Mouse (Mus musculus) intestine, postnatal 0 days (tissue): Measurements from ENCODE around the gene Ext2. TPM values are rescaled to one million over a fixed set of nuclear protein-coding genes. Genes with fewer than 3 reads are reported as not detected.
A peak's percentile ranks its signal among the peaks of the same experiment; 100 is the strongest.

Experiments used
- ATAC-seq: fragments of 200-750 bp; cut with Nextera tagmentation; 2 replicates; pipeline ENCODE4 v1.8.0; 2017; ENCODE audit warnings: mild to moderate bottlenecking, moderate TSS enrichment, moderate library complexity
- H3K27ac ChIP-seq: fragments of 300-500 bp; sonication (generic); 2 replicates; pipeline ENCODE4 v1.5.1; 2014; ENCODE audit warnings: mild to moderate bottlenecking, low read depth, low read length, moderate library complexity
- H3K27me3 ChIP-seq: fragments of 300-500 bp; sonication (generic); replicated peaks from 2 replicates; pipeline ENCODE4 v1.6.1; 2014; ENCODE audit warnings: low read length, mixed read lengths; ENCODE audit not compliant: control insufficient read depth, insufficient read depth
- H3K36me3 ChIP-seq: fragments of 300-500 bp; sonication (generic); 2 replicates; pipeline ENCODE4 v1.6.1; 2014; ENCODE audit warnings: mild to moderate bottlenecking, moderate library complexity; ENCODE audit not compliant: control insufficient read depth, insufficient read depth
- H3K4me1 ChIP-seq: fragments of 300-500 bp; sonication (generic); replicated peaks from 2 replicates; pipeline ENCODE4 v1.6.1; 2014; ENCODE audit warnings: antibody characterized with exemption, low read length, mixed read lengths; ENCODE audit not compliant: control insufficient read depth, insufficient read depth
- H3K4me2 ChIP-seq: fragments of 300-500 bp; sonication (generic); replicated peaks from 2 replicates; pipeline ENCODE4 v1.6.1; 2014; ENCODE audit warnings: low read depth, mild to moderate bottlenecking, moderate library complexity
- H3K4me3 ChIP-seq: fragments of 300-500 bp; sonication (generic); 2 replicates; pipeline ENCODE4 v1.5.1; 2014; ENCODE audit warnings: low read depth, low read length
- H3K9ac ChIP-seq: fragments of 300-500 bp; sonication (generic); 2 replicates; pipeline ENCODE4 v1.6.1; 2014; ENCODE audit warnings: mild to moderate bottlenecking, low read depth, low read length
- H3K9me3 ChIP-seq: fragments of 300-500 bp; sonication (generic); 2 replicates; pipeline ENCODE4 v1.6.1; 2016; ENCODE audit warnings: mixed run types; ENCODE audit not compliant: control insufficient read depth
- CTCF ChIP-seq: sonication (generic); IDR thresholded peaks from 2 replicates; pipeline ENCODE4 v1.5.1; 2016; ENCODE audit warnings: low read depth, mild to moderate bottlenecking, control low read depth, antibody characterized with exemption, moderate library complexity
- WGBS: fragments of 180-500 bp; shearing (Covaris S2); extraction: QIAGEN DNeasy Blood & Tissue Kit; methylation state at CpG from one replicate; pipeline ENCODE4 v1.1.7; 2014; 5-methylcytosine and 5-hydroxymethylcytosine counted together
- polyA plus RNA-seq: library from polyadenylated mRNA; unstranded; fragments of >200 nt; fragmentation: Nextera tagmentation; extraction: Ambion mirVana; gene quantifications from 2 replicates; pipeline ENCODE4 v1.2.1, GENCODE M21; 2015

Ext2 gene
- polyA plus RNA-seq = 40.8 and 43.1 TPM in 2 replicates

GRCm38 (mm10) chr2:93822045-93822749 is at the start of gene Ext2:
TSS of gene Ext2 (minus strand) at chr2:93822568.
- H3K4me1 ChIP-seq = 0 out of 2 replicates have a peak, but pooled peaks cover 5% of the 10 kb centered on the region
- WGBS = under 1% methylated on average over 65 of the region's 66 CpGs
- H3K27ac ChIP-seq = peak within 1 kb of the TSS; percentile 35; the same call in 1 of the 2 replicates
- H3K9me3 ChIP-seq = no peaks in the 10 kb centered on the region
- H3K36me3 ChIP-seq = peaks cover 3% of the 10 kb centered on the region; the same call in 1 of the 2 replicates
- peak within 1 kb of the TSS; percentile 87 for H3K4me2 ChIP-seq
- H3K27me3 ChIP-seq = no peaks in the 10 kb centered on the region
- peak within 1 kb of the TSS; percentile 92 for H3K9ac ChIP-seq
- peak; percentile 82 for ATAC-seq
- peak within 1 kb of the TSS; percentile 96 for H3K4me3 ChIP-seq
- peak; percentile 99 for TF ChIP-seq CTCF

GRCm38 (mm10) chr2:93871411-93871925 is 49.1 kb upstream of the Ext2 start:
- no peaks in the 10 kb centered on the region for H3K9me3 ChIP-seq
- TF ChIP-seq CTCF = no peak
- H3K4me3 ChIP-seq = no peak overlapping the region
- ATAC-seq = no peak
- 86% methylated on average over 4 of the region's 4 CpGs for WGBS
- H3K36me3 ChIP-seq = no peaks in the 10 kb centered on the region
- H3K27ac ChIP-seq = no peak overlapping the region
- H3K9ac ChIP-seq = no peak overlapping the region
- no peak overlapping the region for H3K4me2 ChIP-seq
- no peaks in the 10 kb centered on the region for H3K27me3 ChIP-seq
- no peaks in the 10 kb centered on the region for H3K4me1 ChIP-seq

- Histone ChIP-seq H3K4me3 (no peak overlapping the region), H3K27ac (no peak overlapping the region), H3K9me3 (no peaks in the 10 kb centered on the region), H3K36me3 (no peaks in the 10 kb centered on the region), H3K4me1 (no peaks in the 10 kb centered on the region), H3K27me3 (no peaks in the 10 kb centered on the region), H3K9ac (no peak overlapping the region), H3K4me2 (no peak overlapping the region)
- no peak for ATAC-seq
- TF ChIP-seq CTCF = peak; percentile 74
- WGBS = 46% methylated on average over 4 of the region's 4 CpGs
These were observed 48.5 kb upstream of the Ext2 start for GRCm38 (mm10) chr2:93870842-93871241.

GRCm38 (mm10) chr2:93869107-93869600 is 46.8 kb upstream of the Ext2 start, which contains the start of gene Accsl:
TSS of gene Accsl (minus strand) at chr2:93869157.
- H3K27ac ChIP-seq = no peak within 1 kb of the TSS
- no peak within 1 kb of the TSS for H3K4me2 ChIP-seq
- no peak within 1 kb of the TSS for H3K9ac ChIP-seq
- H3K27me3 ChIP-seq = no peaks in the 10 kb centered on the region
- no peak within 1 kb of the TSS for H3K4me3 ChIP-seq
- no peaks in the 10 kb centered on the region for H3K36me3 ChIP-seq
- no peaks in the 10 kb centered on the region for H3K9me3 ChIP-seq
- ATAC-seq = no peak
- no peaks in the 10 kb centered on the region for H3K4me1 ChIP-seq
- TF ChIP-seq CTCF = no peak
- 65% methylated on average over 7 of the region's 7 CpGs for WGBS

- no peak overlapping the region for H3K4me3 ChIP-seq
- TF ChIP-seq CTCF = no peak
- 86% methylated on average over 11 of the region's 11 CpGs for WGBS
- no peaks in the 10 kb centered on the region for H3K4me1 ChIP-seq
- H3K36me3 ChIP-seq = no peaks in the 10 kb centered on the region
- no peak overlapping the region for H3K4me2 ChIP-seq
- H3K27ac ChIP-seq = no peak overlapping the region
- no peaks in the 10 kb centered on the region for H3K27me3 ChIP-seq
- H3K9me3 ChIP-seq = no peaks in the 10 kb centered on the region
- H3K9ac ChIP-seq = no peak overlapping the region
- ATAC-seq = no peak
These were observed 46.2 kb upstream of the Ext2 start for GRCm38 (mm10) chr2:93868566-93868965.

GRCm38 (mm10) chr2:93863229-93863628 is 40.9 kb upstream of the Ext2 start:
- Histone ChIP-seq H3K27me3 (no peaks in the 10 kb centered on the region), H3K9me3 (no peaks in the 10 kb centered on the region), H3K9ac (no peak overlapping the region), H3K36me3 (no peaks in the 10 kb centered on the region), H3K27ac (no peak overlapping the region), H3K4me3 (no peak overlapping the region), H3K4me2 (no peak overlapping the region), H3K4me1 (no peaks in the 10 kb centered on the region)
- TF ChIP-seq CTCF = no peak
- no peak for ATAC-seq
- WGBS = 73% methylated on average over 4 of the region's 4 CpGs
